Mouse (Mus musculus): ENCODE measurements at regions not wholly inside any gene's neighbourhood (a gene's known extent, or its start where the extent isn't known, plus 50 kb on each side); places are given as distances from the start of the nearest gene placed in this dataset.

GRCm38 (mm10) chr10:83964838-83965237 is 242.2 kb downstream of the 1500009L16Rik start:
- TF ChIP-seq CTCF (IDR thresholded peaks at IDR 0.05; ENCODE audit: control insufficient read depth, insufficient read depth, insufficient read length) (no peak), MYOD1 (IDR thresholded peaks at IDR 0.05; ENCODE audit: control insufficient read depth, insufficient read length, low read depth) (no peak), CEBPB (IDR thresholded peaks at IDR 0.05; ENCODE audit: low read depth) (no peak), USF1 (IDR thresholded peaks at IDR 0.05; ENCODE audit: low read depth) (no peak), MAX (IDR thresholded peaks at IDR 0.05) (no peak), MYOG (IDR thresholded peaks at IDR 0.05; ENCODE audit: control insufficient read depth, extremely low read depth, insufficient read length) (no peak)
